Mouse (Mus musculus): ENCODE measurements at regions not wholly inside any gene's neighbourhood (a gene's known extent, or its start where the extent isn't known, plus 50 kb on each side); places are given as distances from the start of the nearest gene placed in this dataset.

- TF ChIP-seq CTCF (IDR thresholded peaks at IDR 0.05; ENCODE audit: borderline replicate concordance, insufficient read depth, low read depth, low read length) (no peak), POLR2A (IDR thresholded peaks at IDR 0.05; ENCODE audit: borderline replicate concordance, insufficient read depth, low read length) (no peak)
Measured at GRCm38 (mm10) chr17:84043102-84043501, 144.6 kb downstream of the Zfp36l2 start.

All from cerebellum, adult 2 months (tissue).